Mouse (Mus musculus): Measurements from ENCODE around the gene Kcnk6.

The Kcnk6 gene

GRCm38 (mm10) chr7:29232247-29233013, at the start of gene Kcnk6:
TSS of gene Kcnk6 (minus strand) at chr7:29232515.
- no peak for DNase-seq

DNA sequence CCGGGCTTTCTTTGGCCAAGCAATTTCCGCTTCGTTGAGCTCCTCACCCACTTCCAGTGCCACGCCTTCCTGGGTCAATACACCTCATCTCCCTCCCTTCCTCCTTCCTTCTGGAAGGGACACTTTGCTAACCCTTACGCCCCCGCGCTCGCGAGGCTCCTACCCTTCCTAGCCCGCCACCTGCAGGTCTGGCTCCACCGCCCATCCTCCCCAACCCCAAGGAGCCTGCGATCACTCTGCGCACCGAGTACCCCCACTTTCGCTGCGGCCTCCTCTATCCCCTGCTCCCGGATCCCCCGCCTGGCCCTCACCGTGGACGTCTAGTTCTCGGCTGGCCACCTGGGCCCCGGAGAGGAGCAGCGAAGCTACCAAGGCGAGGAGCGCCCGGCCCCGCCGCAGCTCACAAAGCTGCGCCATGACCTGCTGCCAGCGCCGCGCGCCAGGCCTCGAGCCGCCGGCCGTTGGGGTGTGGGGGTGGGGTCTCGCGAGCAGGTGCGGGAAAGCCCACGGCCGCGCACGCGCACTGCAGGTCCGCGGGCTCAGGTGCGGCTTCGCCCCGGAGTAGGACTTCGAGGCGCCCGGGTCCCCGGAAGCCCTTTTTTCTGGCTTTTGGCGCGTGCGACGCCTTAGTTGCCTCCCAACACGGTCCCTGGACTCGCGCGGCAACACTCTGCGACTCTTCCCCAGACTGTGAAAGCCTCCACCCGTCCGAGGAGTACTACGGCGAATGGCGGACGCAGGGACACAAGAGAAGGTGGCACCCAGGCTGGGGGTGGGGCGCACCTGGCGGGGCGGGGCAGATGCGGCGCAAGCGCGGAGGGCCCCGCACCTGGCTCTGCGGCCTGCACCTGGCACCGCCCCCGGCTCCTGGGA, 49.1 kb upstream of the Kcnk6 start, which contains the start of gene Spint2:
Gene Spint2, minus strand, starts transcription at position 712 of the 873 bp plus-strand sequence.
- peak; percentile 87 for DNase-seq

- peak; percentile 61 for DNase-seq
Measured at GRCm38 (mm10) chr7:29280801-29281200, 48.5 kb upstream of the Kcnk6 start.

- DNase-seq: no peak
Measured at GRCm38 (mm10) chr7:29279924-29280323, 47.6 kb upstream of the Kcnk6 start.

- no peak for DNase-seq
Measured at GRCm38 (mm10) chr7:29279261-29279660, 46.9 kb upstream of the Kcnk6 start.

- no peak for DNase-seq
Measured at GRCm38 (mm10) chr7:29277510-29277909, 45.2 kb upstream of the Kcnk6 start.

- no peak for DNase-seq
Measured at GRCm38 (mm10) chr7:29276715-29277114, 44.4 kb upstream of the Kcnk6 start.

GRCm38 (mm10) chr7:29271687-29272465, 39.6 kb upstream of the Kcnk6 start:
- no peak for DNase-seq

DNA sequence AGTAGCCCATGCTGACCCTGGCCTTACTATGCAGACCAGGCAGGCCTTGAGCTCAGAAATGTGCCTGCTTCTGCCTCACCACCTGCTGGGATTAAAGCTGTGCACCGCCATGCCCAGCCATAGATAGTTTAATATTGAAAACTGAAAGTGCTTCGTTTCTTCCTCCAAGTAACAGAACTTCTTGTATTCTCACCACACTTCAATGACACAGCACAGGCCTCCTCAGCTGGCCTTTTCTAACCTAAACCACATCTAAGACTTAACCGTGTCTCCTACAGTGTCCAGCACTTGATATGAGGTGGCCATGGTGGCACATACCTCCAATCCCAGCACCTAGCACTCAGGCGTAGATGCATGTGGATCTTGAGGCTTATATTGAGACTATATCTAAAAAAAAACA, 38.1 kb upstream of the Kcnk6 start:
- no peak for DNase-seq

GRCm38 (mm10) chr7:29266931-29267330, 34.6 kb upstream of the Kcnk6 start:
- DNase-seq: no peak

- no peak for DNase-seq
Measured at GRCm38 (mm10) chr7:29265636-29266035, 33.3 kb upstream of the Kcnk6 start.

DNA sequence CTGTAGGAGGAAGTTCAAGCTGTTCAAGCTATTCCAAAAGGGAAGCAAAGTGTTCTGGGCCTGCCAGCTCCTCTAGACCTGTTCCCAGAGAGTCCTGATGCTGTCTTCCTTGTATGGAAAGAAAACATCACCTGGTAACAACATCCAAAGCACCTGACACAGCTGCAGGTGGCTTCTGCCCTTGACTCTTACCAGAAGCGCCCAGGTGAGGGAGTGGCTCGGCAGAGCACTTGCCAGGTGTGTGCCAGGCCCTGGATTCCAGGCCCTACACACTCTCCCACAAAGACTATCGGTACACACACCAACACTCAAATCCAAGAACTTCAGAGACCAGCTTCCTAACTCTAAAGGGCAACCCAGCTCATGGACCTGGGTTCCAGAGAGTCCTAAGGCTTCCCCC, 31.5 kb upstream of the Kcnk6 start:
- DNase-seq: no peak

DNA sequence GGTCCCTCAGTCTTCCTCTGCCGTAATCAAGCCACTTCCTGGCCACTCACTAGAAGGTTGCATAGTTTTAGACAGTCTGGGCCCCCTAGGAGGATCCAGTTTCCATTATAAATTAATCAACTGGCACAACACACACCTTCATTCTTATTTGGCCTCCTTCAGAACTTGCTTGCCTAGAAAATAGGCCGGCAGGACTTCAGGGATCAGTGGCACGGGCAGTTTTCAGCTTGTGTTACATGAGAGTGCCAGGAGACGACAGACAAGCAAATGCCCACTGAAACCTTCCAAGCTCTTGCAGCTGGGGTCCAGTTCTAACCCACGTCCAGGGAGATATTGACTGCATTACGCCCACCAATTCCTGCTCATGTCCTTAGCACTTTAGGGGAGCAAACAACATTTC, 29.8 kb upstream of the Kcnk6 start:
- DNase-seq: no peak

DNA sequence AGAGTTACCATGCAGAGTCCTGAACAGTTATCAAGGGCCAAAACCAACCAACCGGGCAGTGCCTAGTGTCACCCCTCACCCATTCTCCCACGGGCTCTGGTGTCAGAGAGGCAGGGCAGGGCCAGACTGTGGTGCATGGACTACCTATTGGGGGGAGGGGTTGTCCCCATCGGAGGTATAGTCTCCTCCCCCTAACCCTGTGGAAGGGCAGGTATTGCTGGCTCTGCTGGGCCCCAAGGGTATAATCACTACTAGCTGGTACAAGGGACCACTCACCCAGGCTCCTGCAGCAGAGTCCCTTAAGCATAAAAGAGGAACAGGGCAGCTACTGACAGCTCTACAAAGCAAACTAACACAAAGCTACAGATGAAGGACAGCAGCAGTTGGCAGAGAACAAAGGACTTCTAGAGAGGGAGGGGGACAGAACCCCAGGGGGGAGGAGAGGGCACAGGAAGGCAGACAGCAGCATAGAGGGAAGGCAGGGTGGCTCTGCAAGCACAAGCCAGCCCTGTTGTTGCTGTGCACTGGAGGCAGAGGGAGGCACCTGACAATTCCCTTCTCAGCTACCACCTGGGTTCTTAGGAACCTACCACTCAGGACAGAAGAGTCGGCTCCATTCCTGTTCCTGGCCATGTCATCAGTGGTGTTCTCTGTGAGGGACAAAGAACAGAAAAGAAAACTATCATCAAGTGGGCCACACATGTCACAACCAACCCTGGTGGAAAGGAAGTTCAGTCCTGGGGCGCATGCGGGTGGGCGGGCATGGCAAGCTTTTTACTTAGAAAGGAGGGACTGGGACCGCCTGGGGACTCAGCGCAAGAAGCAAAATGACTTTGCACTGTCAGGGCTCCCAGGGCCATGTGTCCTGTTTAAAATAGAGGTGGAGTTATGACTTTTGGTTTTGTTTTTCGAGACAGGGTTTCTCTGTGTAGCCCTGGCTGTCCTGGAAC, 27.7 kb upstream of the Kcnk6 start:
- DNase-seq: no peak

DNA sequence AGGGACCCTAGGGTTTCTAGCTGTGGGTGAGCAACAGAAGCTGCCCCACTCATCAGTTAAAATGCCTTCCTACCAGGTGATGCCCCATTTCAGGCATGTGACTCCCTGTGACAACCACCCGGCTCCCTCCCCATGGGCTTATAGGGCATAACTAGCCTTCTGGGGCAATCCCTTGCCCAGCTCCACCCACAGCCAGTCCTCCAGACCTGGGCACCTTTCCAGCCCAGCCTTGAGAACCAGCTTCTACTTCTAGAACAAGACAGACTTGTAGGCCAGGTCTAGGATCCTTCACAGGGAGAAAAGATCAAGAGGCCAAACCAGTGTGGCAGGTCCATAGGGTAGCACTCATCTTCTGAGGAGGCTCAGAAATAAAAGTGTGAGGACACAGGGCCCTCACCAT, 25.1 kb upstream of the Kcnk6 start:
- no peak for DNase-seq

- DNase-seq: no peak
Measured at GRCm38 (mm10) chr7:29255875-29256274, 23.6 kb upstream of the Kcnk6 start.

GRCm38 (mm10) chr7:29253842-29254241, 21.5 kb upstream of the Kcnk6 start:
- no peak for DNase-seq

GRCm38 (mm10) chr7:29251166-29251565, 18.9 kb upstream of the Kcnk6 start:
- DNase-seq: no peak

DNA sequence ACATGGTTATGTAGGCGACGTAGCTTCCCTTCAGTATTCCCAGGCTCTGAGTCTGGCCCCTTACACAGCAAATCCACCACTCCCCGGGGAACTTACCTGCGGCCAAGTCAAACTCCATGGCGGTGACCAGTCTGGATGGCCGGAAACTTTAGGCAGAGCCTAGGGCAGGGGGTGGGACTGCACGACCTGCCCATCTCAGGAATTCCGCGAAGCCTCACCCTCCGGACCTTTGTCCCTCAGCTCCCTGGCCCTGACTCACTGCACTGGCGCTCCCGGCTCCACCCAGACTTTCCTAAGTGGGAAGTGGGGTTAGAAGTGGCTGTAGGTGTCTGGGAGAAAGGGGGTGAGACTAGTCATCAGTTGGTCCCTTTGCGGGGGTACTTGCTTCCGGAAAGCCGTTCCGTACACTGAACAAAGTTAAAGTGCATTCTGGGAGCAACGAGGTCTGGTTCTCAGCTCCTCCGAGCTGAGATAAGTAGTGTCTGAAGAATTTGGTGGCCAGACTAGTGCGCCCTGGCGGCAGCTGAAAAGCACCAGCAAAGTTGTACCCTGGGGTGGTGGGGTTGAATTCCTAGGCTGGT, 16.0 kb upstream of the Kcnk6 start, which contains the start of gene 2200002D01Rik:
Gene 2200002D01Rik, minus strand, starts transcription at position 206 of the 581 bp plus-strand sequence.
- no peak for DNase-seq

- no peak for DNase-seq
Measured at GRCm38 (mm10) chr7:29247706-29248105, 15.4 kb upstream of the Kcnk6 start.

- DNase-seq: peak; percentile 63
Measured at GRCm38 (mm10) chr7:29247314-29247700, 15.0 kb upstream of the Kcnk6 start.

All from cerebellum, adult 9-11 months (tissue).